Mouse (Mus musculus): Measurements from ENCODE around the gene Crybb3. TPM values are rescaled to one million over a fixed set of nuclear protein-coding genes. Genes with fewer than 3 reads are reported as not detected.

Crybb3 gene
- polyA plus RNA-seq, 1 experiment from 2014 or later: not detected

DNA sequence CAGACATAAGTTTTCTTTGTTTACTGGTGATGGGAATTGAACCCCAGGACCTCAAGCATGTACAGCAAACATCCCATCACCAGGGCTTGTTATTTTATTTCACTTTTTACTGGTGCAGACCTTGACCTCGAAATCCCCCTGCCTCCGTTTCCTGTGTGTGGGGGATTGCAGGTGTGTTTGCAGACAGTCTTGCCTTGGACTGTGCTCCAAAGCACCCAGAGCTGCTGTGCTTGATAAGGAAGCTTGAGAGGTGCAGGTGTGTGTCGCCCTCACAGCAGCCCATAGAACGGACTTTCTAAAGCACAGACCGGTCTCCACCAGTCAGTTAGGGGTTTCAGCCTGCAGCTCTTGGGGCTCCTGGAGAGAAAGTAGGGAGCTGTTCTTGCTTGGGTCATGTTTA lies 54.7 kb downstream of the Crybb3 start:
- Histone ChIP-seq H3K4me3 (ENCODE audit: low read depth, low read length) (no peak overlapping the region), H3K9me3 (replicated peaks; ENCODE audit: control insufficient read depth, low read length) (no peaks in the 10 kb centered on the region), H3K27me3 (ENCODE audit: control insufficient read depth, insufficient read depth, low read depth, low read length) (no peaks in the 10 kb centered on the region), H3K4me2 (ENCODE audit: low read depth, low read length) (no peak overlapping the region), H3K36me3 (ENCODE audit: control insufficient read depth, insufficient read depth) (no peaks in the 10 kb centered on the region), H3K4me1 (ENCODE audit: control insufficient read depth, low read depth, low read length) (no peaks in the 10 kb centered on the region; the same call in 1 of the 2 replicates), H3K9ac (ENCODE audit: low read depth, low read length) (no peak overlapping the region), H3K27ac (ENCODE audit: low read length) (no peak overlapping the region)
- ATAC-seq (ENCODE audit: low read depth): no peak
- 47% methylated on average over 5 of the region's 5 CpGs for WGBS (ENCODE audit: insufficient replicate concordance)

Other genes with a start within 250 kb of the Crybb3 start
- gene Myo18b, start 185.2 kb downstream of the Crybb3 start, polyA plus RNA-seq (2015; fragmentation: Nextera tagmentation; extraction: Ambion mirVana): 0.12 and 0.45 TPM in 2 replicates
- 2.7 and 3.4 TPM in 2 replicates for gene Grk3, start 65.8 kb downstream of the Crybb3 start, polyA plus RNA-seq (2015; fragmentation: Nextera tagmentation; extraction: Ambion mirVana)
- gene Crybb2, start 11.5 kb downstream of the Crybb3 start, polyA plus RNA-seq (2015; fragmentation: Nextera tagmentation; extraction: Ambion mirVana): not detected in 2 replicates
- 2.6 and 3.4 TPM in 2 replicates for gene 2900026A02Rik, start 139.7 kb upstream of the Crybb3 start, polyA plus RNA-seq (2015; fragmentation: Nextera tagmentation; extraction: Ambion mirVana)
- not detected in 2 replicates for gene Tmem211, start 145.3 kb upstream of the Crybb3 start, polyA plus RNA-seq (2015; fragmentation: Nextera tagmentation; extraction: Ambion mirVana)
- gene Sgsm1, start 229.2 kb upstream of the Crybb3 start, polyA plus RNA-seq (2015; fragmentation: Nextera tagmentation; extraction: Ambion mirVana): 1.6 and 2.0 TPM in 2 replicates